Mouse (Mus musculus): Measurements from ENCODE around the gene Gdpd5. TPM values are rescaled to one million over a fixed set of nuclear protein-coding genes. Genes with fewer than 3 reads are reported as not detected.

Gdpd5 gene
- polyA plus RNA-seq, 1 experiment from 2014 or later = 1.3 TPM

DNA sequence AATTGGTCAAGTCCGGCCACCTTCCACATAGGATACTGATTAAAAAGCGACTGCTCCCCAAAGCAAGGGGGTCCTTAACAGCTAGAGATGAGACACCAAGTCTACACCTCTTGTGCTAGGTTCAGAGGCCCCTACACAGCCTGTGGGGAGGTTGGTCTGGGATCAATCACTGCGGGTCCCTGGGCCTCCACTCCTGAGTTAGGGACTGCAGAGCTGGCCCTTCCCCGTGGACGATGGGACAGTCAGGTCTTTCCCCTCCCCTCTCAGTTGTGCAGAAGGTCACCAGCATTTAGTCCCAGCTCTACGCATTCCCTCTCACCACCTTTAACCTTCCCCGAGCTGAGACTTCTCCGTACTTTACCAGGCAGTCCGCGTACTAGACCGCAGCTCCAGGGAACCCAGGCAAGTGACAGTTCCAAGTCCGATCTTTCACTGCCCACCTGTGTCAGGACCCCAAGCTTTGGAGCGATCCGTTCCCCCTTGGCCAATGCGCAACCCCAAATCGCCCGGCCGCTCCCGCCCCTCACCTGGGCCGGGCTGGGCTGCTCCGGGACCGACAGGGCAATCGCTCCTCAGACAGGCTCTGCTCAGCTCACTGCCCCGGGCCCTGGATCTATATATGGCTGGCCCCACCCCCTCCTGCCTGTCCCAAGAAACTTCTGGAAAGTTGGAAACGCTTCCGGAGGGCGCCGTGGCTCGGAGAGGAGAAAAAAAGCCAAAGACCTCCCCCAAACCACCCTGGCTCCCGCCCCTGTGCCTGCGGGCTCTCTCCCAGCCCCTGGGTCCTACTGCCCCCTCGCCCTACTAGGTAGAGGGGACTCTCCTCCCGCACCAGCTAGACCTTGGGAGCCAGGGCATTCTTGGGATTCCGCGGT is 28.5 kb upstream of the Gdpd5 start, which contains the start of gene Serpinh1:
Gene Serpinh1, minus strand, starts transcription at position 714 of the 875 bp plus-strand sequence.
- 3% methylated on average over 35 of the region's 35 CpGs for WGBS (ENCODE audit: insufficient replicate concordance)
- H3K4me1 ChIP-seq (replicated peaks) = peaks cover 18% of the 10 kb centered on the region
- peak within 1 kb of the TSS; percentile 54 for H3K4me2 ChIP-seq
- H3K27ac ChIP-seq = peak within 1 kb of the TSS; percentile 63
- ATAC-seq (ENCODE audit: low read depth) (peak; percentile 52), DNase-seq (no peak)
- H3K9me3 ChIP-seq (replicated peaks) = no peaks in the 10 kb centered on the region
- H3K27me3 ChIP-seq = peaks cover 34% of the 10 kb centered on the region
- H3K4me3 ChIP-seq (replicated peaks) = peak within 1 kb of the TSS; percentile 53
- H3K9ac ChIP-seq = peak within 1 kb of the TSS; percentile 68
- H3K36me3 ChIP-seq = peaks cover 8% of the 10 kb centered on the region

DNA sequence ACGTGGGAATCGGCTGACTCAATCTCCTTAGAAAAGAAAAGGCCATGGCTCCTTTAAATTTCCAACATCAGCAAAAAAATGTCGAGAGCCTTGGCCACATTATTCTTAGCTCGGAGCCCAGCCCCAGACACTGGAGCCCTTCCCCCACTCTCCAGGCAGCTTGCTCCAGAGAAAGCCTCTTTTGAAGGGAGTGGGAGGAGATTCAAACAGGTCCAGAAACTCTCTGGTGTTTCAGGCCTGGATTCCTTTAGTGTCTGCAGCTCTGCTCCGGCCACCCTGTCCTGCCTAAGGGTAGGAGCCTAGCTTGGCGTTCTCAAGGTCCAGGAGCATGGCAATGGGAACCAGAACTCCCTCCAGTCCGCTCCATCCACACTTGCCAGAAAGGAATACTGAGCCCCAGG is 25.5 kb upstream of the Gdpd5 start:
- H3K4me1 ChIP-seq (replicated peaks) = peaks cover 18% of the 10 kb centered on the region
- no peak overlapping the region for H3K4me2 ChIP-seq
- H3K27ac ChIP-seq = peak overlapping the region; percentile 68
- ATAC-seq (ENCODE audit: low read depth) (no peak), DNase-seq (no peak)
- no peak overlapping the region for H3K9ac ChIP-seq
- H3K36me3 ChIP-seq = no peaks in the 10 kb centered on the region
- peaks cover 34% of the 10 kb centered on the region for H3K27me3 ChIP-seq
- no peaks in the 10 kb centered on the region for H3K9me3 ChIP-seq (replicated peaks)
- H3K4me3 ChIP-seq (replicated peaks) = no peak overlapping the region
- WGBS (ENCODE audit: insufficient replicate concordance) = 32% methylated on average over 7 of the region's 7 CpGs

DNA sequence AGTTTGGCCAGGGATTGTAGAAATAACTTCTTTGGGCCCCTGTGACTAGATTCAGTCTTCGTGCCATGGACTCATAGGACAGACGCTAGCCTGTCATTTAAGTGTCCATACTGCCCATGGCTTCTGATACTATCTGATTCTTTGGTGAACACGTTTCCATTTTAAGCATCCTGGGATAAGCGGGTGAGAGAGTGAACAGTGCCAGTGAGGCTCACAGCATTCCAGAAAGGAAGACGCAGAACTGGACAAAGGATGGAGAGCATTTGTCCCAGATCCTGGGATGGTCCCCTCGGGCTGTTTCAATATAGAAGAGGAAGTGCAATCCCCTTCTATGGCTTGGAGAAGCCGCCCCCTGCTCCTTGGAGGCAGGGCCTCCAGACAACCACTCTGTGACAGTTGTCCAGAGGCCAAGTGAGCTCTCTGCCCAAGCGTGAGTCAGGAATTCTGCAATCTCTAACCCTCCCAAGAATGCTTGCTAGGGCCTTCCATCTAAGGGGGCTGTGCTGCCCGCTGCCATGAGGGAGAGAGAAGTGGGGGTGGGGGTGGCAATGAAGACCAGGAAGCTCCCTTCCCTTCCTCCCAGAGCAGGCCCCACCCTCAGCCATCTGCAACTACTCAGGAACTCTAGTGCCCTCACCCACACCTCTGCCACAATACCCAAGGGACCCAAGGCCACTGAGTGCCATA is 24.8 kb upstream of the Gdpd5 start:
- no peaks in the 10 kb centered on the region for H3K36me3 ChIP-seq
- H3K9ac ChIP-seq = no peak overlapping the region
- peak overlapping the region; percentile 68 for H3K27ac ChIP-seq
- H3K4me1 ChIP-seq (replicated peaks) = peaks cover 18% of the 10 kb centered on the region
- 36% methylated on average over 9 of the region's 9 CpGs for WGBS (ENCODE audit: insufficient replicate concordance)
- ATAC-seq (ENCODE audit: low read depth) = no peak
- H3K27me3 ChIP-seq = peaks cover 32% of the 10 kb centered on the region
- no peak overlapping the region for H3K4me3 ChIP-seq (replicated peaks)
- H3K9me3 ChIP-seq (replicated peaks) = no peaks in the 10 kb centered on the region
- no peak for DNase-seq
- no peak overlapping the region for H3K4me2 ChIP-seq

DNA sequence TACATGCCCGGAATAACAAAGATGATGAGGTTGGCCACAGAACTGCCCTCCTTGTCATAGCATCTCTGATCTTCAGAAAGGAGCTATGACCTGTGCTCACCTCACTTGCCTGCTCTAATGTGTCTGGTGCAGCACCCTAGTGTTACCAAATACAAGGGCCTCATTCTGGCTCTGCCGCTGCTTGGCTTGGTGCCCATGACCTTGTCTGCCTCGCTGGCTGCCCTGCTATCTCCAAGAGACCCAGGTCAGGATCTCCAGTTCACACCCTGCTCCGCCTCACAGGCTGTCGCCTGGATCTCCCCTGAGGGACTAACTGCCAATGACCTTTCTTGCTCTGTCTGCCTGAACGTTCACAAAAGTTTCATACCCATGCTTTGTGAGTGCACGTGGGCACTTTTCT is 24.0 kb upstream of the Gdpd5 start:
- ATAC-seq (ENCODE audit: low read depth) (no peak), DNase-seq (no peak)
- H3K36me3 ChIP-seq = no peaks in the 10 kb centered on the region
- no peak overlapping the region for H3K9ac ChIP-seq
- 55% methylated on average over 7 of the region's 7 CpGs for WGBS (ENCODE audit: insufficient replicate concordance)
- H3K4me2 ChIP-seq = no peak overlapping the region
- peaks cover 16% of the 10 kb centered on the region for H3K4me1 ChIP-seq (replicated peaks)
- H3K4me3 ChIP-seq (replicated peaks) = no peak overlapping the region
- H3K9me3 ChIP-seq (replicated peaks) = no peaks in the 10 kb centered on the region
- no peak overlapping the region for H3K27ac ChIP-seq
- H3K27me3 ChIP-seq = peaks cover 25% of the 10 kb centered on the region

DNA sequence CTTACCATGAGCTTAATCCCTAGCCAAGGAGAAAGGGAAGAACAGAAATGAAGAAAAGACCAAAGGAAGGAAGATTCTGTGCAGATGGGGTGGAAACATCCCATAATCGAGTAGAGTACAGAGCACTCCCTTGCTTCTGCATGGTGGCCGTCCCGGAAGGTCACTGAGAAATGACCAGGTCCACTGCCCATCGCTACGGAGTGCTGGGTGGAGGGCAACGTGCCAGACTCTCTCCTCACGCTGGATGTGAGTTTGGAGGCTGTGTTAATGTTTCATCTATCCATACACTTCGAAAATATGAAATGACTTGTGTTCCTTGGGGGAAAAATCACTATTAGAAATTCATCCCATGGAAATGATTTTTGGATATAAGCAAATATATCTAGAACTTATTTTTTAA is 22.8 kb upstream of the Gdpd5 start:
- no peaks in the 10 kb centered on the region for H3K9me3 ChIP-seq (replicated peaks)
- peaks cover 13% of the 10 kb centered on the region for H3K27me3 ChIP-seq
- peaks cover 13% of the 10 kb centered on the region for H3K4me1 ChIP-seq (replicated peaks)
- no peak overlapping the region for H3K4me3 ChIP-seq (replicated peaks)
- H3K36me3 ChIP-seq = no peaks in the 10 kb centered on the region
- H3K27ac ChIP-seq = no peak overlapping the region
- 69% methylated on average over 8 of the region's 8 CpGs for WGBS (ENCODE audit: insufficient replicate concordance)
- H3K4me2 ChIP-seq = no peak overlapping the region
- DNase-seq (no peak), ATAC-seq (ENCODE audit: low read depth) (no peak)
- H3K9ac ChIP-seq = no peak overlapping the region

DNA sequence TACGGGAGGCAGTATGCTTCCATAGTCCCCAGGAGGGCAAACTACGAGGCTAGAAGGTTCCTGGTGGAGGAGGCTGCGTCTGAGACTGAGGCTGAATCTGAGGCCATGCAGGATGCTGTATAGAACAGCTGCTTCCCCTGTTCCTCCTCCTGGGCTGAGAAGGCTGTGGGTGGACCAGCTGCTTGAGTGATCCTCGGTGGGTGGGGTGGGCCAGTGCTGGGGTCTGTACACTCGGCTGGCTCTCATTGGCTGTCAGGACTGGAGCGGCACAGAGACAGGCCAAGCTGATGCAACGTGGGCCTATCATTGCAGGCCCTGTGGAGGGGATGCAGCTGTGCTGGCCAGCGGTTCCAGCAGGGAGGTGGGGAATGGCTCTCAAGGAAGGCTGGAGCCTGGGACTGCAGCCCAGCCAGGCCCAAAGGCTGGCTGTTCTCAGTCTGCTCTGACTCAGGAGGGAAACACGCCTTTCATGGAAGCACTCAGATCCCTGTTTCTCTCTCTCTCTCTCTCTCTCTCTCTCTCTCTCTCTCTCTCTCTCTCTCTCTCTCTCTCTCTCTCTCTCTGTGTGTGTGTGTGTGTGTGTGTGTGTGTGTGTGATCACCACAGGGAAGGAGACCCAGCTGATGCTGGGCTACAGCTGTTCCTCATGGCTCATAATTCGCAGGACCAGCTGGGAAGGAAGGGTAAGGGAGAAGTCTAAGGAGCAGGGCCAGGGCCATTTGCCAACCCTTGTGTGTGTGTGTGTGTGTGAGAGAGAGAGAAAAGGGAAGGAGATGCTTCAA is 21.0 kb upstream of the Gdpd5 start:
- Histone ChIP-seq H3K27ac (no peak overlapping the region; the same call in 1 of the 2 replicates), H3K9ac (0 out of 2 replicates have a peak overlapping the region, but pooled peaks have one; percentile 1), H3K9me3 (replicated peaks) (no peaks in the 10 kb centered on the region), H3K4me2 (no peak overlapping the region), H3K27me3 (peaks cover 1% of the 10 kb centered on the region; the same call in 1 of the 2 replicates), H3K36me3 (no peaks in the 10 kb centered on the region), H3K4me1 (replicated peaks) (peaks cover 11% of the 10 kb centered on the region; the same call in 1 of the 2 replicates), H3K4me3 (replicated peaks) (no peak overlapping the region)
- DNase-seq (no peak), ATAC-seq (ENCODE audit: low read depth) (peak; percentile 70)
- WGBS (ENCODE audit: insufficient replicate concordance) = 12% methylated on average over 10 of the region's 10 CpGs

DNA sequence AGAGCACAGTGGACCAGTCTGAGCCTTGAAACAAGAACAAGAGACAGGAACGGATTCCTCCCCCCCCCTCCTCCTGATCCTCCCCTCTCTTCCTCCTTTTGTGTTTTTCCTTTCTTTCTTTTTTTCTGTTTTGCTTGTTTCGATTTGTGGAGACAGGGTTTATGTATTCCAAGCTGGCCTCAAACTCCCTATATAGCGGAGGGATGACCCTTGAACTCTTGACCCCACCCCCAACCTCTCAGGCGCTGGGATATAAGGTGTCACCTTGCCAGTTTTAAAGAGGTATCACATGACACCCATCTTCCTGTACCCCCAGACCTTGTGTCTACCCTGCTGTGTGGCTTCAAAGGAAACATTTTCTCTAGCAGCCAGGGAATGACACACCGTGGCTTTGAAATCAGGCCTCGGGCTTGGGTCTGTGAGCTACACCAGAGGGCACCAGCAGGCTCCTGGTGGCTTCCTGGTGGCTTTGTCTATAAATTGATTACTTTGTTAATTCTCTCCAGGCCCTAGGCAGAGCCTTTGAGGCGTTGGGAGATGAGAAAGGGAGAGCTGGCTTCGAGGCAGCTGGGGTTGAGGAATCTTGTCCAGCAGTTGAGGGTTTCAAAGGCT is 20.3 kb upstream of the Gdpd5 start:
- 40% methylated on average over 8 of the region's 8 CpGs for WGBS (ENCODE audit: insufficient replicate concordance)
- Histone ChIP-seq H3K4me3 (replicated peaks) (no peak overlapping the region), H3K9ac (no peak overlapping the region), H3K4me1 (replicated peaks) (peaks cover 10% of the 10 kb centered on the region; the same call in 1 of the 2 replicates), H3K4me2 (no peak overlapping the region), H3K27ac (no peak overlapping the region; the same call in none of the 2 replicates), H3K9me3 (replicated peaks) (no peaks in the 10 kb centered on the region), H3K36me3 (no peaks in the 10 kb centered on the region), H3K27me3 (no peaks in the 10 kb centered on the region; the same call in 1 of the 2 replicates)
- DNase-seq (no peak), ATAC-seq (ENCODE audit: low read depth) (no peak)

DNA sequence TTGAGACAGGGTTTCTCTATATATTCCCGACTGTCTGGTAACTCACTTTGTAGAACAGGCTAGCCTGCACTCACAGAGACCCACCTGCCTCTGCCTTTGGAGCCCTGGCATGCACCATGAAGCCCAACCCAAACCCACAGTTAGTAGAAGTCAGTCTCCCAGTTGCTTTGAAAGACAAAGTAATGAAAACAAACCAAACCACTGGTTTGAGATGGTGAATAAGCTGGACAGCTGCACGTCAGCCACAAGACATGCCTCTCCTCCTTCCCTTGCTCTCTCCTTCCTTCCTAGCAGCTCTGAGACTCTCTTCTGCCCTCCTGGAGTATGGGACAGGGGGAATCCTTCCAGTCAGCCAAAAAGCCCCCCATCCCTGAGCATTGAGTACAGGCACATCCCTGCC is 19.1 kb upstream of the Gdpd5 start:
- Histone ChIP-seq H3K9ac (no peak overlapping the region), H3K4me3 (replicated peaks) (no peak overlapping the region), H3K27ac (no peak overlapping the region), H3K9me3 (replicated peaks) (no peaks in the 10 kb centered on the region), H3K27me3 (no peaks in the 10 kb centered on the region; the same call in 1 of the 2 replicates), H3K36me3 (no peaks in the 10 kb centered on the region), H3K4me2 (no peak overlapping the region), H3K4me1 (replicated peaks) (peaks cover 4% of the 10 kb centered on the region; the same call in 1 of the 2 replicates)
- ATAC-seq (ENCODE audit: low read depth) (no peak), DNase-seq (no peak)
- 57% methylated on average over 2 of the region's 2 CpGs for WGBS (ENCODE audit: insufficient replicate concordance)

DNA sequence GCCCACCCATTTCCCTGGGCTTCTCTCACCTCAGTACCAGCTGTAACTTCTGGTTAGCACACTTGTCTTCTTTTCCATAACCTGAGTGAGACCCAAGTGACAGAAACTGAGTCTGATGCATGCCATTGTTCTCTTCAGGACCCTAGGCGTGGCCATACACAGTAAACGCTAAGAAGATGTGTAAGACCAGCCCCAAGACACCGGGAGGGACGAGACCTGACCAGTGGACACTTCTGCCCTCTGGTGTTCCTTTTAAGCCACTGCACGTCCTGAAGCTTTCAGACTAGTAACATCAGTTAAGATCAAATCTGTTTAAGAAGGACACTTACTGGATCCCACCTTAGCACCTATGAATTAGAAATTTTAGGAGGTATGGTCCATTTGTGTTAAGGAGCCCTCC is 16.1 kb upstream of the Gdpd5 start:
- H3K27ac ChIP-seq = no peak overlapping the region
- H3K27me3 ChIP-seq = no peaks in the 10 kb centered on the region; the same call in 1 of the 2 replicates
- no peak overlapping the region for H3K9ac ChIP-seq
- H3K4me2 ChIP-seq = no peak overlapping the region
- no peak for ATAC-seq (ENCODE audit: low read depth)
- no peaks in the 10 kb centered on the region for H3K9me3 ChIP-seq (replicated peaks)
- no peak overlapping the region for H3K4me3 ChIP-seq (replicated peaks)
- DNase-seq = no peak
- WGBS (ENCODE audit: insufficient replicate concordance) = 2% methylated on average over 5 of the region's 5 CpGs
- H3K4me1 ChIP-seq (replicated peaks) = no peaks in the 10 kb centered on the region
- H3K36me3 ChIP-seq = no peaks in the 10 kb centered on the region

DNA sequence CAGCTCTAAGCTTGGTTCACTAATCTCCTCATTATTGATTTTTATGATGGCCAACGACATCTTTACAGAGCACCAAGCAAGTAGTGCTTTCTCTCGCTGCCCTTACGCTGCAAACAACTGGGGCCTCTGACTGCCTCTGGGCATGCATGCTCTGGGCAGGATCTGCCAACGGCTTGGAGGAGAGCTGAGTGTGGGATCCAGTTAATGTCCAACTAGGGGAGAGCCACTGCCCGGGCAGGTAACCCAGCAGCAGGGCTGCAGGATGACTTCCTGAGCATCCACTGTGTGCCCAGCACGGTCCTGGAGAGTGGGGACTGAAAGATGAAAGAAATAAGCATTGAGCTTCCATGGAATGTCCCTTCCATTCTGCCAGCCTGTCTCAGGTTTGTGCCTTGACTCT is 14.5 kb upstream of the Gdpd5 start:
- Histone ChIP-seq H3K9me3 (replicated peaks) (no peaks in the 10 kb centered on the region), H3K4me1 (replicated peaks) (no peaks in the 10 kb centered on the region), H3K9ac (no peak overlapping the region), H3K27ac (no peak overlapping the region), H3K4me3 (replicated peaks) (no peak overlapping the region), H3K36me3 (no peaks in the 10 kb centered on the region), H3K4me2 (no peak overlapping the region), H3K27me3 (peaks cover 7% of the 10 kb centered on the region)
- 52% methylated on average over 6 of the region's 6 CpGs for WGBS (ENCODE audit: insufficient replicate concordance)
- no peak for ATAC-seq (ENCODE audit: low read depth)
- no peak for DNase-seq
